Mouse (Mus musculus) heart, adult 2 months (tissue): ENCODE data around the gene Vasn. TPM values are rescaled to one million over a fixed set of nuclear protein-coding genes. Genes with fewer than 3 reads are reported as not detected.

Source experiments
- DNase-seq, 2 experiments: peaks; one replicate each; pipeline ENCODE4 v3.0.0; 2021
- H3K27ac ChIP-seq: fragments of 200-600 bp; 2 replicates; pipeline ENCODE4 v1.8.1; 2022
- H3K27me3 ChIP-seq: fragments of 200-500 bp; 2 replicates; pipeline ENCODE4 v1.6.1; 2012; ENCODE audit warnings: mild to moderate bottlenecking, low read length, inconsistent platforms, mixed read lengths; ENCODE audit not compliant: control insufficient read depth, insufficient read depth
- H3K36me3 ChIP-seq: fragments of 200-500 bp; 2 replicates; pipeline ENCODE4 v1.6.1; 2012; ENCODE audit warnings: low read length, inconsistent platforms; ENCODE audit not compliant: control insufficient read depth, insufficient read depth
- H3K4me1 ChIP-seq: fragments of 200-500 bp; 2 replicates; pipeline ENCODE4 v1.6.1; 2011; ENCODE audit warnings: low read length; ENCODE audit not compliant: control insufficient read depth, insufficient read depth
- H3K4me3 ChIP-seq: fragments of 200-600 bp; 2 replicates; pipeline ENCODE4 v1.8.1; 2022
- H3K79me2 ChIP-seq: fragments of 200-500 bp; replicated peaks from 2 replicates; pipeline ENCODE4 v1.6.1; 2012; ENCODE audit warnings: mild to moderate bottlenecking, inconsistent platforms, low read length, moderate library complexity, mixed read lengths; ENCODE audit not compliant: control insufficient read depth, insufficient read depth
- H3K9ac ChIP-seq: fragments of 200-500 bp; 2 replicates; pipeline ENCODE4 v1.6.1; 2012; ENCODE audit warnings: low read depth, mild to moderate bottlenecking, control low read depth, inconsistent platforms, low read length, mixed read lengths
- CTCF ChIP-seq: fragments of 200-600 bp; IDR thresholded peaks from 2 replicates; pipeline ENCODE4 v1.8.1; 2022; ENCODE audit warnings: antibody characterized with exemption, mild to moderate bottlenecking, moderate library complexity
- EP300 ChIP-seq: fragments of 200-500 bp; IDR thresholded peaks from 2 replicates; pipeline ENCODE4 v1.6.1; 2011; ENCODE audit warnings: low read depth, low read length, control low read depth; ENCODE audit not compliant: insufficient read depth
- POLR2A ChIP-seq: fragments of 200-500 bp; IDR thresholded peaks from 2 replicates; pipeline ENCODE4 v1.6.1; 2011; ENCODE audit warnings: mild to moderate bottlenecking, low read depth, low read length, control low read depth; ENCODE audit not compliant: insufficient read depth
- WGBS: fragments of 180-500 bp; shearing (Covaris S2); methylation state at CpG from one replicate; pipeline ENCODE4 v1.1.7; 2018; 5-methylcytosine and 5-hydroxymethylcytosine counted together
- intact Hi-C: fragments of 180-260 bp; cut with DNase I; formaldehyde crosslinking; loops from one replicate; pipeline ENCODE4 v1.15.1; 2025
- long read RNA-seq: library from polyadenylated mRNA; stranded (forward); transcript quantifications from one replicate; pipeline ENCODE4 v2.0.0, GENCODE M21; 2021
- polyA plus RNA-seq: library from polyadenylated mRNA; depleted of rRNA; stranded (reverse); fragments of >200 nt; gene quantifications from 2 replicates; pipeline ENCODE4 v1.2.3, GENCODE M21; 2012; rRNA removed
- total RNA-seq, 2 experiments: library from RNA; stranded (reverse); gene quantifications; 2 replicates each; pipeline ENCODE4 v1.2.3; 2021

Gene Vasn
- total RNA-seq (10 to 100 TPM in 1 of 2 experiments, 1 to 10 TPM in 1; 9.2 to 10.5 TPM), polyA plus RNA-seq (23.9 and 24.2 TPM in 2 replicates)
- long read RNA-seq, partial matches to known transcripts, result 3 of 6 reads
- long read RNA-seq, other reads (novel, unspliced or antisense), result 0 of 6 reads

- intact Hi-C loops, result no loop called here
- TF ChIP-seq POLR2A (peak; percentile 93), EP300 (0 out of 2 replicates have a peak, but pooled peaks have one; percentile 28), CTCF (no peak)
- H3K4me3 ChIP-seq, result peak within 1 kb of the TSS; percentile 73
- WGBS, result 5% methylated on average over 22 of the region's 22 CpGs
- H3K9ac ChIP-seq, result peak within 1 kb of the TSS; percentile 78
- H3K27ac ChIP-seq, result peak within 1 kb of the TSS; percentile 86
- peaks cover 13% of the 10 kb centered on the region for H3K4me1 ChIP-seq
- no peaks in the 10 kb centered on the region for H3K36me3 ChIP-seq
- no peaks in the 10 kb centered on the region for H3K27me3 ChIP-seq
- H3K79me2 ChIP-seq, result no peaks in the 10 kb centered on the region
- peak; percentile 89 to 91 for DNase-seq
Measured at GRCm38 (mm10) chr16:4639831-4640237, at the start of gene Vasn, which contains the start of gene Dnaja3. TSS of gene Vasn (plus strand) at chr16:4639941. TSS of gene Dnaja3 (plus strand) at chr16:4639989.

GRCm38 (mm10) chr16:4590236-4590635, 49.5 kb upstream of the Vasn start:
- H3K4me3 ChIP-seq, result no peak overlapping the region
- WGBS, result 98% methylated on average over 9 of the region's 9 CpGs
- intact Hi-C loops, result no loop called here

GRCm38 (mm10) chr16:4592909-4593875, 46.5 kb upstream of the Vasn start:
- H3K27me3 ChIP-seq, result no peaks in the 10 kb centered on the region
- peak overlapping the region; percentile 75 for H3K4me3 ChIP-seq
- 21% methylated on average over 32 of the region's 32 CpGs for WGBS
- peak; percentile 75 for TF ChIP-seq CTCF
- no peak for TF ChIP-seq POLR2A
- no peak for TF ChIP-seq EP300
- H3K36me3 ChIP-seq, result no peaks in the 10 kb centered on the region; the same call in 1 of the 2 replicates
- DNase-seq, result peak; percentile 62 to 69
- intact Hi-C loops, result loop anchor here (1.0 kb wide), 1 partner anchor 14 kb away; no protein-coding TSS in a partner anchor
- H3K4me1 ChIP-seq, result peaks cover 2% of the 10 kb centered on the region
- peak overlapping the region; percentile 68 for H3K9ac ChIP-seq
- H3K27ac ChIP-seq, result peak overlapping the region; percentile 84
- no peaks in the 10 kb centered on the region for H3K79me2 ChIP-seq

More at GRCm38 (mm10) chr16:4590236-4590635, 49.5 kb upstream of the Vasn start:
- H3K27ac ChIP-seq, result no peak overlapping the region
- H3K79me2 ChIP-seq, result no peaks in the 10 kb centered on the region
- TF ChIP-seq POLR2A, result no peak
- no peak for TF ChIP-seq CTCF
- TF ChIP-seq EP300, result no peak
- peaks cover 4% of the 10 kb centered on the region for H3K36me3 ChIP-seq
- DNase-seq, result no peak
- no peaks in the 10 kb centered on the region for H3K27me3 ChIP-seq
- no peak overlapping the region for H3K9ac ChIP-seq
- H3K4me1 ChIP-seq, result peaks cover 15% of the 10 kb centered on the region

GRCm38 (mm10) chr16:4593971-4594813, 45.5 kb upstream of the Vasn start, which contains the start of gene Glis2:
TSS of gene Glis2 (plus strand) at chr16:4594713.
- H3K4me3 ChIP-seq, result peak within 1 kb of the TSS; percentile 75
- peak within 1 kb of the TSS; percentile 84 for H3K27ac ChIP-seq
- no peaks in the 10 kb centered on the region for H3K79me2 ChIP-seq
- DNase-seq, result peak; percentile 77 to 83
- TF ChIP-seq POLR2A (peak; percentile 28; the same call in 1 of the 2 replicates), CTCF (no peak)
- H3K9ac ChIP-seq, result peak within 1 kb of the TSS; percentile 88
- H3K4me1 ChIP-seq, result peaks cover 2% of the 10 kb centered on the region
- intact Hi-C loops, result loop anchor here (1.0 to 2.0 kb wide), 3 partner anchors 8 to 35 kb away; partner anchors contain the start of gene Tfap4
- under 1% methylated on average over 36 of the region's 74 CpGs for WGBS
- no peaks in the 10 kb centered on the region for H3K27me3 ChIP-seq
- no peaks in the 10 kb centered on the region; the same call in 1 of the 2 replicates for H3K36me3 ChIP-seq

GRCm38 (mm10) chr16:4594814-4595526, 44.8 kb upstream of the Vasn start:
- Histone ChIP-seq H3K27ac (peak overlapping the region; percentile 84), H3K36me3 (no peaks in the 10 kb centered on the region; the same call in 1 of the 2 replicates), H3K9ac (peak overlapping the region; percentile 88), H3K27me3 (no peaks in the 10 kb centered on the region), H3K4me1 (peaks cover 2% of the 10 kb centered on the region), H3K79me2 (no peaks in the 10 kb centered on the region), H3K4me3 (peak overlapping the region; percentile 75)
- 3% methylated on average over 40 of the region's 52 CpGs for WGBS
- TF ChIP-seq POLR2A (no peak), EP300 (no peak), CTCF (no peak)
- no peak for DNase-seq
- intact Hi-C loops, result loop anchor here (1.0 to 2.0 kb wide), 2 partner anchors 9 to 36 kb away; partner anchors contain the start of gene Tfap4
